Mouse (Mus musculus) cerebellum, adult 9-11 months (tissue): ENCODE measurements around the gene Lrwd1.
"Not testable (repeated sequence)": the region's sequence is repeated elsewhere in the genome, so short reads cannot be mapped to it uniquely, and the experiment has no call there.

Experiments
- DNase-seq: peaks from one replicate; pipeline ENCODE4 v3.0.0; 2022

Gene Lrwd1

GRCm38 (mm10) chr5:136146936-136147335 is 11.1 kb upstream of the Lrwd1 start:
- DNase-seq, result no peak

DNA sequence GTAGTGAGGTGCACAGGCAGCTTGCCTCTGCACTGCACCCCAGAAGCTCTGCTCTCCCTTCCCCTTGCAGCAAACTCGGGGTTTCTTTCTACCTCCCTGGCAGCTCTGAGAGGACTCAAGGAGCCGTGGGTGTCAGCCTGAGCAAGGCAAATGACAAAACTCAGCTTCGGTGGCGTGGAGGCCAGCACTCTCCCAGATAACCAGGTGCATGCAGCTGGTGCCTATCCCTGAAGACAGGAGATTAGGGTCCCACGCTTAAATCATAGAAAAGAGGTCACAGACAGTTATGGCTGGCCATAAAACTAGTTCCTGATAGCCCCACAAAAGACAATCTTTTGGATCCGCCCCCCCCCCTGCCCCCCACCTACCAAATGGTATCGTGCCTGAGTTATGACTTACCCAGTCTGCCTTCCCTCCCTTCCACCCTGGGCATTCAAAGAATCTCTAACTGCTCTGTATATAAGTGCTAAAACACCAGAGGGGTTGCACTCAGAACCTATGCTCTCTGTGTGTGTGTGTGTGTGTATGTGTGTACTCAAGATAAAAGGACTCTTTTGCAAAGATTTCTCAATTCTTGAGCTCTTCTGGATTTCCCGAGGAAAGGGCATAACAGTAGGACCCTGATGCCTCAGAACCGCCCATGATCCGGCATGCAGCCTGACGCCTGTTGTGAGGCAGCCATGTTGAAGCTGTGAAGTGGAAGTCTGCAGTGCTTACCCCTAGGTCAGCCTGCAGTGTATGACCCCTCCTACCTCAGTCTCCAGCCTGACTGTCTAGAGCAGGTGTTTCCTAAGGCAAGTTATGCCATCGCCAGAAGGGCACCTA is 8.9 kb upstream of the Lrwd1 start:
- no peak for DNase-seq

- no peak for DNase-seq
Observed at GRCm38 (mm10) chr5:136143161-136143755, 7.4 kb upstream of the Lrwd1 start.

GRCm38 (mm10) chr5:136142746-136143145 is 6.9 kb upstream of the Lrwd1 start:
- no peak for DNase-seq

- peak; percentile 49 for DNase-seq
Observed at GRCm38 (mm10) chr5:136140057-136140482, 4.2 kb upstream of the Lrwd1 start.

DNA sequence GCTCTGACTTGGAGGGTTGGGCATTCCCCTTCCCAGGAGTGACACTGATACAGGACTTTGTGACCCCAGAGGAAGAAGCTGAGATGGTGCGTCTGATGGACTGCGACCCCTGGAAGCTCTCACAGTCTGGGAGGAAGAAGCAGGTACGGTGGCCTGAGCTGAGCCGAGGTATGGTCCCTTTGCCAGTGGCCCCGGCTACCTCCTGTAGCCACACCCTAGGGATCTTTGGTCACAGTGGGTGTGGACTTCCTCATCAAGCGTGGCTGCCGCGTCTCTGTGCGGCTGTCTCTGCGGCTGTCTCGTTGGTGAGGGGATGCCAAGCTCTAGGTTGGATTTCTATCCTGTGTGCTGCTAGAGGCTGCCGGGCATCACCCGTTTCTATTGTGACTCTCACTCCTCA is 3.5 kb upstream of the Lrwd1 start:
- no peak for DNase-seq

DNA sequence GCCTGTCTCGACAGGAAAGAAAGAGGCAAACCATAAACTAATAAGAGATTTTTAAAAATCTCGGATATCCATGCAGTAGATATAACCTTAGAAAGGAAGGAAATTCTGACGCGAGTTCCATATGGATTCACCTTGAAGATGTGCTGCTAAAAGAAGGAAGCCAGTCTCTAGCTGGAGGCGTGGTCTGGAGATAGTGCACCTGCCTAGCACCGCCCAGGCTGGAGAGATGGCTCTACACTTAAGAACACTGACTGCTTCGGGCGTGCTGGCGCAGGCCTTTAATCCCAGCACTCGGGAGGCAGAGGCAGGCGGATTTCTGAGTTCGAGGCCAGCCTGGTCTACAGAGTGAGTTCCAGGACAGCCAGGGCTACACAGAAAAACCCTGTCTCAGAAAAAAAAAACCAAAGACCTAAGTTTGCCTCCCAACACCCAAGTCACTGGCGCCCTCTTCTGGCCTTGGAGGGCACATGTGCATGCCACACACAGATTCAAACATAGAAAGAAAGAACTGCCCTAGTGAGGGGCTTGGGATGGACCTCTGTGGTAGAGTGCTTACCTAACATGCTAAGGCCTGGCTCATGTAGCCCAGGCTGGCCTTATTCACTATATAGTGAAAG is 1.9 kb upstream of the Lrwd1 start:
- peak; percentile 52 for DNase-seq

- DNase-seq, result no peak
Observed at GRCm38 (mm10) chr5:136136292-136136990, 567 bp upstream of the Lrwd1 start.

DNA sequence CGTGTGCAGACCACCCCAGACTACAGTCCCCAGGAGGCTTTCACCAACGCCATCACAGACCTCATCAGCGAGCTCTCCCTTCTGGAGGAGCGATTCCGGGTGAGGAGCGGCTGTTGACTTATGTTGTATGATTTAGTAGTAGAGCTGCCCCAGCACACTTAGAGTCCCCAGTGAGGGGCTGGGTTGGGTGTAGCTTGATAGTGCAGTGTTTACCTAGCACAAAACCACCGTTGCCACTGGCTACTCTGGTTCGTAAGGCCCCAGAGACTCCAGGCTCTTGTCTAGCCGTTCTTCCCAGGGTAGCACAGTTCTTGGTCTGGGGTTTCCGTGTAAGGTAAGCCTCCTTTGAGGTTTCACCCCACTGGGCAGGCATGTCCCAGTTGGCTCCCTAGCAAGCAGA is 13.7 kb downstream of the Lrwd1 start:
- no peak for DNase-seq

DNA sequence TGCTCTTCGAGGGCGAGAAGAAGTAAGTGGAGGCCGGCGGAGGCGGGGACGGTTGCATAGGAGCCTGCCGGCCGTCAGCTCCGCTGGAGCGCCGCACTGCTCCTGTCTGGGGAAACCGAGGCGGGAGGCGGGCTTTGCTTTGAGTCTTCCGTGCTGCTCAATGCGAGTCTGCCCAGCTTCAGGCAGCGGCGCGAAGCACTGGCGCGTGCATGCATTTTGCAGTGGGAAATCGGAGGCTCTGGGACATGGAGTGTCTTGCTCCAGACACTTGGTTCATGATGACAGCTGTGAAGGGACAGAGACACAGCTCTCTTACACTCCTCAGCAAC is 19.1 kb downstream of the Lrwd1 start:
- no peak for DNase-seq

DNA sequence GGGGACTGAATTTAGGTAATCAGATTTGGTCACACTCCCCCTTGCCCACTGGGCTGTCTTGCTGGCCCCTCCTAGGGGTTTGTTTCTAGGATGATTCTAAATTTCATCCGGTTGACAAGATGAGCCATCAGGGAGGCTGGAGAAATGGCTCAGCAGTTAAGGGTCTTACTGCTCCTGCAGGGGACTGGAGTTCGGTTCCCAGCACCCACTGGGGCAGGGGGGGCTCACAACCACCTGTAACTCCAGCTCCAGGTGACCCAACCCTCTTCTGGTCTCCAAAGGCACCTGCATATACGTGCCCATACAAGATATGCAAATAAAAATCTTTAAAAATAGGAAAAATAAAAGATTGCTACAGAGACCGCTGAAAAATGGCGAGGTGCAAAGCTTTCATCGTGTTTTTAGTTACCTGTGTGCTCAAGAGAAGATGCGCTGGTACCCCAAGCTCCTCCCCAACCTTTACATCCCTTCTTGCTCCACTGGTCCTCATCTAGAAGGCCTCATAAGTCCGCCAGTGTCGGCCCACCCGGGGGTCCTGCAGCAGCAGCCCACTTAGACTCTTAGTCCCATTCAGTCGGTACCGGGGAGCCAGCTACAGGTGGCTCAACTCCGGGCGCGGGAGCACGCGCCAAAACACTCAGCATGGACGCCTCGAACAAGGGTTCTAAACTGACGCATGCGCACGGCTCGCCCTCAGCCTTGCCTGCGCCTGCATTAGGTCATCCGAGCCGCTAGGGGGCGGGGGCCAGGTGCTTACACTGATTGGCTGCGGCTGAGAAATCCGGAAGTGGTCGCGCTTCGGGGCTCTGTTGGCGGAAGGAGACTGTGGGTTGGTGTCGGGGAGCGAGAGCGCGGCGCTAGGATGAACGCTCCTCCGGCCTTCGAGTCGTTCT is 19.7 kb downstream of the Lrwd1 start, which contains the start of gene Polr2j:
Polr2j (plus strand) TSS at position 741 of the 893 bp plus-strand sequence.
- DNase-seq, result peak; percentile 96

- DNase-seq, result not testable (repeated sequence)
Observed at GRCm38 (mm10) chr5:136113546-136113945, 22.3 kb downstream of the Lrwd1 start.

GRCm38 (mm10) chr5:136109042-136109441 is 26.8 kb downstream of the Lrwd1 start:
- DNase-seq, result no peak

GRCm38 (mm10) chr5:136108486-136108885 is 27.4 kb downstream of the Lrwd1 start:
- DNase-seq, result no peak

- no peak for DNase-seq
Observed at GRCm38 (mm10) chr5:136104511-136104910, 31.4 kb downstream of the Lrwd1 start.

GRCm38 (mm10) chr5:136102099-136102820 is 33.6 kb downstream of the Lrwd1 start:
- DNase-seq, result peak; percentile 79

GRCm38 (mm10) chr5:136098536-136098935 is 37.3 kb downstream of the Lrwd1 start:
- no peak for DNase-seq

GRCm38 (mm10) chr5:136095089-136095488 is 40.8 kb downstream of the Lrwd1 start:
- no peak for DNase-seq

DNA sequence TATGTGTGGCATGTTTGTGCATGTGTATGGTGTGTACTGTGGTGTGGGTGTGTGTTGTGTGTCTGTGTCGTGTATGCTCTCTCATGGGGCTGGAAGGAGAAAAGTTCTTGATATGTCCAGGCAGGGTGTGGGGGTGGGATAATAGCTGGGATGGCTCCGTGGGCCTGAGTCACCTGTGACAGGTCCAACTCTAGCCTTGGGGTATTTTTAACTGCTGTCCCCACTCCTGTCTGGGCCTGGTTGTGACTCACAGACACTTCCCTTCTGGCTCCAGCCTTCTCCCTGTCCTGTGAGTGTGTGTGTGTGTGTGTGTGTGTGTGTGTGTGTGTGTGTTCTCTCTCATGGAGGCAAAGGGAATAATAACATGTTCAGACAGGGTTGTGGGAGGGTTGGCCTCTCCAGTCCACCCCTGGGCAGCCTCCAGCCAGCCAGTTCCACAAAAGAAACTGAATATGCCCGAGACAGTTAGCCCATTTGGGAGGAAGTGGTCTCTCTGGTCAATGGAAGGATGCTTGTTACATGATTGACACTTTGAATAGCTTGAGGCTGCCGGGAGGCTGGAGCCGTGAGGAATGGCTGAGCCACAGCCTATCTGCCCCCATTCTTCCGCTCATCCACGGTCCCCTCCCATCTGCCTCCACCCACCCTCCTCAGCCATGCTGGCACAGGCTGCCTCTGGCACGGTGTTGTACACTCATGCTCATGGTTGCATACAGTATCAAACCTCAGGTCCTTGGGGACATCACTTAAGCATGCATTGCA is 41.4 kb downstream of the Lrwd1 start:
- no peak for DNase-seq

DNA sequence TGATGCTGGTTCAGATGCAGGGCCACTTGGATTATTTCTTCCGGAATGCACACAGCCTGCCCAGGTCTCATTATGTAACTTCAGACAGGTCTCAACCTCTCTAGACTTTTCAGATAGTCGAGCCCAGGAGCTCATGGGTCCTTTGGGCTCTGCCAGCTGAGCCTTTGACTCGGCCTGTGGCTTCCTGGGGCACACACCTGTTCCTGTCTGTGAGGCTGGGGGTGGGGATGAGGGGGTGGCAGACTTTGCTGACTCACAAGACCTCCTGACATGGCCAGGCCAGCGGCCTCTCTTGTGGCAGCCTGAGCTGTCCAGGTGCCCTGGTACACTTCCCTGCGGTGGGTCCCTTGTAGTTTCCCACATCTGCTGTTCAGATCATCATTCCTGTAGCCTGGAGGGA is 43.9 kb downstream of the Lrwd1 start:
- no peak for DNase-seq
